Mouse (Mus musculus): ENCODE results near the gene Uba2.

DNA sequence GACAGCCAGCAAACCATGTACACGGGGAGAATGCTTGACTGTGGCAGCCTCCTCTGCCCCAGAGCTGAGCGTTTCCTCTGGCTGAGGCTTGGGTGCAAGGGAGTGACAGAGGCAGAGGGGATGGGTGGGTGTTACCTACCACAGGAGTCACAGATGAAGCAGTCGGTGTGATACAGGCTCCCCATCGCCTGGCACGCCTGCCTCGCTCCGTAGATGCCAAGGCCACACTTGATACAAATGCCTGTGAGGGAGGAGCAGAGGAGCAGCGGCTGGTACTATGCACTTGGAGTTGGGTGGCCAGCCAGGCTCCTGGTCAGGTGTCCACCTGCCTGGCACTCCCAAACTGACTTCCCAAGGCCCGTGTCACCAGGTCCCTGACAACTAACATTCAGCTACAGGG lies 44.1 kb downstream of the Uba2 start:
- TF ChIP-seq CTCF (IDR thresholded peaks at IDR 0.05; ENCODE audit: low read depth, low read length), result no peak
- no peak for TF ChIP-seq POLR2A (IDR thresholded peaks at IDR 0.05; ENCODE audit: extremely low read depth, insufficient read depth, low read length)
